Mouse (Mus musculus) neutrophil, adult 5-6 weeks (primary cell): ENCODE measurements around the gene Defb19. TPM values are rescaled to one million over a fixed set of nuclear protein-coding genes. Genes with fewer than 3 reads are reported as not detected.

Experiments used
- ATAC-seq: fragments of 151-379, 151-347 bp; 2 replicates; pipeline ENCODE4 v1.8.0; 2017; ENCODE audit warnings: mild to moderate bottlenecking, moderate TSS enrichment; ENCODE audit not compliant: insufficient number of reproducible peaks, poor library complexity, low FRiP score, severe bottlenecking; ENCODE audit errors: extremely low read depth
- total RNA-seq: library from RNA; stranded (forward); fragments of 200-1000 nt; gene quantifications from 2 replicates; pipeline ENCODE4 v1.2.3, GENCODE M21; 2017

Defb19 gene
- total RNA-seq, 1 experiment from 2014 or later, result not detected

DNA sequence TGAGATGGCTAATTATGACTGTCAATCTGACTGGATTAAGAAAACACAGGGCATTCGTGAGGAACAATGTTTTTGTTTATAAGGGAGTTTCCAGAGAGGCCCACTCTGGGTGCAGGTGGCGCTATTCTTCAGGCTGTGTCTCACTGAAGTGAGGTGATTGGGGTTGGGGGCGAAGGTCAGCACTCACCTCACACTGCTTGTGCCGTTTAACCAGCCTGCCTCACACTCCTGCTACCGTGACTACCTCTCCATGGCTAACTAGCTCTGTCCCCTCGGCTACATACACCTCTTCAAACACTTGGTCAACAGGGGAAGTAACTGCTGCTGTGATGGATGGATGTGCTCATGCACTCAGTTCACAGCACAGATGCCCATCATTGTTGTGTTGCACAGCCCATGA is 8.9 kb upstream of the Defb19 start:
- ATAC-seq, result no peak

DNA sequence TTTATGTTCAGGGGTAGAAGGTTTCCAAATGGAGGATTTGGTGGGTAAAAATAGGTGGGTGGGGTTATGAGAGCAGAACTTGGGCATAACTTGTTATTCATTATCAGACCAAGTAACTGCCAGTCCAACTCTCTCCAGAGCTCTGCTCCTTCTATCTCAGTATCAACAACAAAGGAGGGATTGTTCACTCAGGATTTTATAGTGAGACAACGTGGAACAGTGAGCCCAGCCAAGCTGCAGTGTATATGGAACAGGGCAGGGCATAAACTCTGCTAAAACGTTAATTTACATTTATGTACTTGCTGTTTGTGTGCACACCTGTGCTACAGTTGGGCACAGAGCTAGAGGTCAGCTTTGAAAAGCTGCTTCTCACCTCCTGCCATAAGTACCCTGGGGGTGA is 8.3 kb upstream of the Defb19 start:
- ATAC-seq, result no peak

DNA sequence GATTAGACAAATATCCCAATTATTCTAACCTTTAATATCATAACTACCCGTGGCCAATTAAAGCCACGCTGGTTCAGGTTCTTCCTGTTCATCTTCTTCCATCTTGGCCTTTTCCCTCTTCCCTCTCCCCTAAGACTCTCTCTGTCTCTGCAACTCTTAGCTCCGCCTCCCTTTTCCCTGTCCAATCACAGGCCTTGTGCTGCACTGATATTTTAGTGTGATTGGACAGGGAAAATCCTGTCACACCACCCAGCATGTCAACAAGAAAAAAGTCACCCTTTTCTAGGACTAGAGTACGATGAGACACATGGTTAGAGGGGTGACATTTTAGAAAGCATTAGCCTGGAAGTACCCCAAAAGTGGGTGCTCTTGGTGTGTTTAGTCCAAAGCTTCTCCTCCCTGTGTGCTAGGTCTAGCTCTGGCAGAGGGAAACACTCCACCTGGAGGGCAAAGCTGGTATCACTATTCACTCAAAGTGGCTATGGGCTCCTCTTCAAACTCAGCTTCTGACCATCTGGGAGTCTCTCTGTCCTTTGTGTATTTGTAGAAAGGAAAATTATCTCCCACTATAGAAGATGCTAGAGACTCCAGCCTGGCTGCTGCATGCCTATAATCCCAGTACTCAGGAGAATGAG is 6.9 kb upstream of the Defb19 start:
- no peak for ATAC-seq

DNA sequence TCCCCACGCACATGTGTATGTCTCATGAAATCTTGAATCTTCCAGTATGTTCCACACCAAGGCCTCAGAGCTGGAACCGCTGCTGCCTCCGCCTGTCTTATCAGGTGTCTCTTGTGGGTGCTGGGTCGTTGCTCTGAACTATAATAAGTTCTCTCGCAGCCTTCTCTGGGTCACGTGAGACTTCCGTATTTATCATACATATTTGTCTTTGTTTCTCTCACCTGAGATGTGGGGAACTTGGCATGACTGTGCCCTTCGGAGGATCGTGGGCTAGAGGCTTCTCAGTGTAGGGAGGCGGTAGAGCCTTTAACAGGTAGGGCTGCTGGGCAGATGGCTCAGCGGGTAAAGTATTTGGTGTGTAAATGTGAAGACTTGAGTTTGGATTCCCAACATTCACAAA is 500 bp upstream of the Defb19 start:
- no peak for ATAC-seq

DNA sequence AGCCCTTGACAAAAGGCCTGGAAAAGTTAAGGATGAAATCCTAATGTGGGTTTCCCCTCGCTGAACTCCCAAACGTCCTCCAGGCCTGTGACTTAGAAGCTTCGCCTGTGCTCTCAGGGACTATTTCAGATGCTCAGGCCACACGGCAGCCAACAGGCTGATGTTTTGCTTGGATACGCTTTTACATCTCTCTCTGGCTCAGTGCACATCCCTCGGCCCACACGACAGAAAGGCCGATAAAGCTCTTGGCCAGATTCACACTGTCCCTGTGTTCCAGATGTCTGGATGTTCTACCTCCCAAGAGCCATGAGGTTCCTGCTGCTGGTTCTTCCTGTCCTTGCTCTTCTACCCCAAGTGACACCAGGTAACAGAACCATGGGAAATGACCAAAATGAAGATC is 6.6 kb downstream of the Defb19 start:
- no peak for ATAC-seq

DNA sequence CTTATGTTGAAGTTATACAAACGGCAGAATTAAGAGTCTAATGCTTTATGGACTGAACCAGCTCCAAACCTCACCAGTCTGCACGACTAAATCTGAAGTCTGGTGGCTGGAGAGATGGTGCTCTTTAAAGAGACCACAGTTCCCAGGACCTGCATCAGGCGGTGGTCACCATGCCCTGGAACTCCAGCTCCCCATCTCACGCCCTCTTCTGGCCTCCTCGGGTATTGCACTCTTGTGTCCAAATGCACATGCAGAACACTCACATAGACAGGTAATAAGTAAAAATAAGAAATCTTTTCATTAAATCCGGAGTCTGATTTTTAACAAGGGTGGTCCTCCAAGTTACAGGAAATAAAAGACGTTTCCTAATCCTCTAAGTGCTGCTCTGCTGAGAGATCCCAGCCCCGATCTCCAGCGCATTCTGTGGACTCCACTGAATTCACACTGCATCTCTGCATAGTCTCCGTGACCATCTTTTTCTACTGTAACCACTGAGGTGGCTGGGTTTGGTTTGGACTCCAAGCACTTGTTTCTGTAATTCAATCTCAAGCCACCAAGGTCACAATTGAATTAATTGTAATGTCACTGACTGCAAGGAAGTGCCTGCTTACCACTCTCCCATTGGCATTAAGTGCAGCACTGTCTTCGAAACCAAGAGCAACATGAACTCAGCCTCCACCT is 7.9 kb downstream of the Defb19 start, which contains the start of gene Defb21:
Gene Defb21 (plus strand): TSS at position 631 of the 681 bp plus-strand sequence.
- ATAC-seq, result no peak

DNA sequence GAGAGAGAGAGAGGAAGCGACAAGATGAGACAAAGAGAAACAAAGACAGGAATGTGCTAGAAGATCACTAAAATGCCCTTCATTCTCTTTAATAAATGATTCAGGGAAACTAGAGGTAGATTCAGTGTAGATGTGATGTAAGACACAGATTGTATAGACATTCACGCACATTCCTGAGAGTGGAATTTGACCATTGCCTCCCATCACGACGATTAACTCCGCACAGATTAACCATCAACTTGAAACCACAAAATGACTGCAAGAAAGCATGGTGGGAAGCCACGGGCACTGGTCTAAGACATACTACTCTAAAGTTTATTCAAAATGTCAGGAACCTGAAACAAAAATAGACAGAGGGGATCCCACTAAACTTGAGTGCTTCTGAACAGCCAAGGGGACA is 9.8 kb downstream of the Defb19 start:
- ATAC-seq, result no peak

DNA sequence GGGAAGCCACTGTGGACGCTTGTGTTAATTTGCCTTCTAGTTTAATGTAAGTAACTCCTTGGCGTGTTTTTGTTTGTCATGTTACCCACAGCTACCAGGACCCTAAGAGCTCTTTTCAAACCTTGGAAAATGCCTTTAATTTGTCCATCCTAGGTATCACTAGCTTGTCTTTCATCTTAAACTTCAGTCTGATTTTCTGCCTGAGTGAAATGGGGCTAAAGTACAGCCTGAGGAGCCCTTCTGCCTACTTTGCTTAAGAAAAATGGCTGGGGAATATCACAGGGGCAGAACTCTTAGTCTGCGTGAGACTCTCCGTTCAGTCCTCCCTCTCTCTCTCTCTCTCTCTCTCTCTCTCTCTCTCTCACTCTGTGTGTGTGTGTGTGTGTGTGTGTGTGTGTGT is 10.2 kb downstream of the Defb19 start:
- no peak for ATAC-seq

DNA sequence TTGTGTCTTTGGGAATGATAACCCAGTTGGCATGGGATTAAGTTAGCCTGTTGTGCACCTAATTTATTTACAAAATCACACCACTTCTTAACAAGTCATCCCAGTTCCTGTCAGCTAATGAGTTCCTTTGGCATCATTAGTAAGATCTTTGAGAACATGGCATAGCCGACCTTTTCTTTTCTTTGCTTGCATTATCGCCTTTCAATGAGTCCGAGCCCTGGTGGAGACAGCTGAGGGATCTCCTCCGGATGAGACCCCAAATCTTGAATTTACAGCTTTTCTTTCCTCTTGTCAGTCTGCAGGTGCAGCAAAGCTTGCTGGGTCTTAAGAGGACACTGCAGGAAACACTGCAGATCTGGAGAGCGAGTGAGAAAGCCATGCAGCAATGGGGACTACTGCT is 11.1 kb downstream of the Defb19 start, which contains the start of gene Gm17416:
Gene Gm17416 (plus strand): TSS at position 301 of the 400 bp plus-strand sequence.
- ATAC-seq, result no peak

DNA sequence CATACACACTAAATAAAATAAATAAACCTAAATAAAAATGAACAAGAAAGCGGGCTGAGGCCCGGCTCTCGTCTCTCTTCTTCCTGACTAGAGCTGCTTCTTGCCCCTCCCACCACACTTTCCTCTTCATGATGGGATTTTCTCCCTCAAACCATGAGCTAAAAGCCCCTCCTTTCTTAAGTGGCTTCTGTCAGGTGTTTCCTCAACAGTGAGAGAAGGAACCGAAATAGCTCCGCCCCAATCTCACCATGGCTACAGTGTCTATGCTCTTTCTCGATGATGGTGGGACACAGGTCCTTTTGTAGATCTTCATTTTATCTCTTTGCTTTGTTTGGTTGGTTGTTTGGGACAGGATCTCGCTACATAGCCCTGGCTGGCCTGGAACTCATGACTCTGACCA is 23.5 kb downstream of the Defb19 start:
- ATAC-seq, result no peak

DNA sequence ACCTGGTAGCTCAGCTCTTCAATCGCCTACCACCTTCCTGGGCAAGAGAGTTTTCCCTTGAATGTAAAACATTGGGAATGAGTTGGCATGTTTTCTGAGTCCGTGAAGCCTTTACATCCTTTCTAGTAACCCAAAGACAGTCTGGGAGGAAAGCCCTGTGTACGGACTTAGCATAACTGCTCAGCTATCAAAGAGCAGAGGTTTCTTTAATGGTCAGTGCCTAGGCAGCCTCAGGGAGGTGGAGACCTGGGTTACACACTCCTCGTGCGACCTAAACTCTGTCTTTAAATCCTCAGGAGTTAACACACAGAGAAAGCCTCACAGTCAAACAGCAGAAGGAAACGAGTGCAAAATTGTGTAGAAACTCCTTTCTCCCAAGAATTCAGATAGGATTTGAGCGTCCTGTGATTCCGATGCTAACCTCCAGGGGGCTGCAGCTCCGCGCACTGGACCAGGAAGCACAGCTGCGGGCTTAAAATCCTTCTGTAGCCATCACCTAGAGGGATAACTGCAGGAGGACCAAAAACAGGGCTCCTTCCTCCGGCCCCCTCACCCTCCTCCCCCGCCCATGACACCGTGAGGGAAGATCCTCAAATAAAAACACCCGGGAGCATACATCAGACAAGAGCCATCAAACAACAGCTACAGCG is 26.2 kb downstream of the Defb19 start:
- ATAC-seq, result no peak

DNA sequence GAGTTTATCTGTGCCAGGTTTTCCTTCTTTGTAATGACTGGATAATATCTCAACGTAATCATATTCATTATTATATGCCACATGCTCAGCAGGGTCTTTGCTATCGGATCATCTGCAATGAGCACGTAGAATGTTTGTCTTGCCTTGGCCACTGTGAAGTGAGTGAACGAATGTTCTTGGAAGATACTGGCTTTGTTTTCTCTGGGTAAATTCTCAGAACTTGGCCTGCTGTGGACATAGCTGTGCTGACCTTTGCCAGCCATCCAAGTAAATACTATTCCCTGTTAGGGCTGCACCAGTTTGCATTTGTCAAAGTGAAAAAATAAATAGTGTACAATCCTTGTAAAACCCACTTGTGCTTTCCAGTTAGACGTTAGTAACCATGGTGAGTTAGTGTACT is 32.0 kb downstream of the Defb19 start:
- ATAC-seq, result no peak

DNA sequence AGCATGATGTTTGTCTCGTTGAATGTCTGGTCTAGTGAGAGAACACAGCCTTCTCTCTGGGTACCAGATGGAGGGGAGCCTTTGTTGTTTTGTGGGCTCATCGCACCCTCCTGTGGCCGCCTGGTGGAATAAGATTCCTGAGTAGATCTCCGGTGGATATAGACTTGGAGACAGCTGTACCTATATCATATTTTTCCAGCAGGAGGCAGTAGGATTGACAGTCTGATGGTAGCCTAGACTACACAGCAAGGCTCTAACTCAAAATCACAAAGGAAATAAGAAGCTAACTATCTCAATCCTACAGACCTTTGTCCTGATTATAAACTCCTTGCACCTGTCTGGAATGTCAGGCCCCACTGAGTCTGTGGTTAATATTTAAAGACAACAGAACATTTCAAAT is 35.4 kb downstream of the Defb19 start:
- ATAC-seq, result no peak

DNA sequence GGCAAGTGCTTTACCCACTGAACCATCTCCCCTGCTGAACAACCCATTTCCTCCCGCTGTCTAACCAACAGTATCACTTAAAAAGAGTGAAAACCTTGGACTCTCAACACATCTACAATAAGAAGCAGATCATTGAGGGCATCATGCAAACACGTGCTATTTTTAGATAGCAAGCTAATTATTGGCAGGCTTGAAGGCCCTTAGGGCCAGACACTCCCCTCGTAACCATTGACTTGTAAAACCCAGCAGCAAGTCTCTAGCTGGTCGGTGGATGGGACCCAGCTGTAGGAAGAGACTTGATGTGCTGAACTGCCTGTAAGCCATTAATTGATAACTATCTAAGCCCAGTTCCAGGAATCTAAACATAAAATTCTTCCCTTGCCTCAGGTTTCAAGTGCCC is 36.6 kb downstream of the Defb19 start:
- ATAC-seq, result no peak

DNA sequence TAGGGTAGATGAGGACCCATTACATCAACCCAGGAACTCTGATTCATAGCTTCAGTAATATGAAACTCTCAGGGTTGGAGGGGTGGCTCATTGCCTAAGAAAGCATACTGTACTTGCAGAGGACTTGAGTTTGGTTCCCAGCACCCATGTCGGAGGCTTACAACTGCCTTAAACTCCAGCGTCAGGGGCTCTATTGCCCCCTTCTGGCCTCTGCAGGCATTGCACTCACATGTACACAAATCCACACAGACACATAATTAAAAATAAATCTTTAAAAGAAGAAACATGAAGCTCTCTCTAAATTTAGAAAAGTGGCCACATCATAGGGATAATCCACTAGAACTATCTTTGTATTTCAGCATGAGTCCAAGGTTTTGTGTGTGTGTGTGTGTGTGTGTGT is 37.2 kb downstream of the Defb19 start:
- ATAC-seq, result no peak

DNA sequence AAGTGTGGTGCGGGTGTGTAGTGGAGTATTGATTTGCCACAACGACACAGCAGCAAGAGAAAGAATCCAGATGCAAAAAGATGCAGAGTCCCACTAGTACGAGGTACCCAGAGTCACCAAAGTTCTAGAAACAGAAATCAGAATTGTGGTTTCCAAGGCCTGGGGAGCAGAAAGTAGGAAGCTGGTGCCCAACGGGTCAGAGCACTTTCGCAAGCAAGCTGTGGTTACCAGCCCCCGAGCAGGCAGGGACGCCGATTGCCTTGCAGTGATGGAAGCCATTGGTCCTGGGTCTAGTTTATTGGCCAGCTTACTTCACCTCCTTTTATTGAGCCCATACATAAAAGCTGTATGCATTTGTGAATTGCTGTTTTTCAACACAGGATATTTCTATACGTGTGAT is 38.1 kb downstream of the Defb19 start:
- ATAC-seq, result no peak

DNA sequence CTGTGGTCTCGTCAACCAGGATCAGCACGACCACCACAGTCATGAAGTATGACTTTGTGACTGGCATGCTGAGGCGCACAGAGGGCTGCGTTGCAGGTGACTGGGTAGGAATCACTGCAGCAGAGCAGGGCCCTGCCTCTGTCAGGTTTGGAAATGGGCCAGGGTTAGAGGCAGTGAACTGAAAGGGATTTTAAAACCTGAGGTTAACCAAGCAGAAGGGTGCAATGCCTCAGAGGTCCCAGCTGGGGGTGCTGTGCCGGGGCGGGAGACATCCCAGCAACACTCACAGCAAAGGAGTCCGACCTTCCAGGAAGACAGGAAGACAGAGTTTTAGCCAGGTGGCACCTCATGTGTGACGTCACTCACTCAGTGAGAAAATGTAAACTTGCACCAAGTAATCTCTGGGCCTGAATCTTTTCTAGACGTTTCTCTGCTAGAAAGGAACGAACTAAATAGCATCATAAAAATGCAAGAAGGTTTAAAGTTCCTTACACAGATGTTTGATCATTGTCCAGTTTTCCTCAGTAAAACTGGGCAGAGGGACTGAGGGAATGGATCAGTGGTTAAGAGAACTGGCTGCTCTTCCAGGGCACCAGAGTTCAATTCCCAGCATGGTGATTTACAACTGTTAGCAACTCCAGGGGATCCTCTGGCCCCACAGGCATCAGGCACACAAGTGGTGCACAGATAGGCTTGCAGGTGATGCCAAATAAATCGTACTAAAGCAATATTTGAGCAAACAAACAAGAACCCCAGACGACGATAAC is 40.0 kb downstream of the Defb19 start, which contains the start of gene Defb29:
Gene Defb29 (minus strand): TSS at position 155 of the 767 bp plus-strand sequence.
- ATAC-seq, result no peak
